Mouse (Mus musculus) liver, embryonic 14.5 days (tissue): ENCODE measurements around the gene Morc1.

Experiments
- CTCF ChIP-seq: IDR thresholded peaks from 2 replicates; pipeline ENCODE4 v1.5.1; 2016; ENCODE audit warnings: antibody characterized with exemption, low read depth, control low read depth
- EP300 ChIP-seq: IDR thresholded peaks from 2 replicates; pipeline ENCODE4 v1.6.1; 2016; ENCODE audit warnings: antibody characterized with exemption, low read depth

GRCm38 (mm10) chr16:48395278-48395677, 35.8 kb upstream of the Morc1 start:
- TF ChIP-seq CTCF (no peak), EP300 (no peak)
